Mouse (Mus musculus) embryonic facial prominence, embryonic 11.5 days (tissue): ENCODE measurements at regions not wholly inside any gene's neighbourhood (a gene's known extent, or its start where the extent isn't known, plus 50 kb on each side); places are given as distances from the start of the nearest gene placed in this dataset.

Experiments used
- ATAC-seq: fragments of 200-750 bp; cut with Nextera tagmentation; replicated peaks from 2 replicates; pipeline ENCODE4 v1.8.0; 2017; ENCODE audit warnings: low read depth; ENCODE audit not compliant: insufficient number of reproducible peaks, low FRiP score, low TSS enrichment
- DNase-seq: peaks from one replicate; pipeline ENCODE4 v3.0.0-alpha.2; 2015; ENCODE audit warnings: low spot score
- H3K27ac ChIP-seq: fragments of 300-500 bp; sonication (generic); replicated peaks from 2 replicates; pipeline ENCODE4 v1.5.1; 2014; ENCODE audit warnings: mild to moderate bottlenecking, low read depth, low read length, control low read depth
- H3K27me3 ChIP-seq: fragments of 300-500 bp; sonication (generic); 2 replicates; pipeline ENCODE4 v1.6.1; 2014; ENCODE audit warnings: mild to moderate bottlenecking, low read length, moderate library complexity, mixed read lengths; ENCODE audit not compliant: control insufficient read depth, insufficient read depth
- H3K36me3 ChIP-seq: fragments of 300-500 bp; sonication (generic); replicated peaks from 2 replicates; pipeline ENCODE4 v1.6.1; 2014; ENCODE audit warnings: low read depth, mild to moderate bottlenecking, low read length, moderate library complexity, mixed read lengths; ENCODE audit not compliant: control insufficient read depth, insufficient read depth
- H3K4me1 ChIP-seq: fragments of 300-500 bp; sonication (generic); 2 replicates; pipeline ENCODE4 v1.6.1; 2014; ENCODE audit warnings: low read length, mixed read lengths; ENCODE audit not compliant: control insufficient read depth, insufficient read depth
- H3K4me2 ChIP-seq: fragments of 300-500 bp; sonication (generic); 2 replicates; pipeline ENCODE4 v1.6.1; 2014; ENCODE audit warnings: low read depth, mild to moderate bottlenecking, control low read depth, low read length, moderate library complexity
- H3K4me3 ChIP-seq: fragments of 300-500 bp; sonication (generic); 2 replicates; pipeline ENCODE4 v1.5.1; 2014; ENCODE audit warnings: low read depth, low read length, control low read depth
- H3K9ac ChIP-seq: fragments of 300-500 bp; sonication (generic); replicated peaks from 2 replicates; pipeline ENCODE4 v1.6.1; 2014; ENCODE audit warnings: mild to moderate bottlenecking, control low read depth, low read length
- H3K9me3 ChIP-seq: fragments of 300-500 bp; sonication (generic); replicated peaks from 2 replicates; pipeline ENCODE4 v1.6.1; 2016; ENCODE audit warnings: mild to moderate bottlenecking, low read length, inconsistent platforms, mixed read lengths; ENCODE audit not compliant: control insufficient read depth
- WGBS: fragments of 180-500 bp; shearing (Covaris S2); extraction: QIAGEN DNeasy Blood & Tissue Kit; methylation state at CpG from one replicate; pipeline ENCODE4 v1.1.7; 2014; 5-methylcytosine and 5-hydroxymethylcytosine counted together

DNA sequence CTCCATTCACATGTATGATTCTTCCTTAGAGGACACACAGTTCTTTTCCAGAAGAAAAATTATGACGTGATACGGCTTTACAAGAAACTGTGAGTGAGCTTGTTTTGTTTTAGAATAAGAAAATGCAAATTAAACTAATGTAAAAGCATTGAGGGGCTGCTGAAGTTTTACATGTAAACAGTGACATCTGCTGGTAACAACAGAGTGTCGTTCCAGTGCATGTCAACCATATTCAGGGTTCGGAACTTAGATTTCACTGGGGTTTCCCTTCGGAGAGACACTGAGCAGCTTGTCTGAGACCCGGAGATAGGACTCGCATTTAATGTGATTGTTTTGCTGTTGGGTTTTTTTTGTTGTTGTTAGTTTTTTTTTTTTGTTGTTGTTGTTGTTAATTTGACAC, 148.4 kb upstream of the Ube3a start:
- H3K27ac ChIP-seq = no peak overlapping the region
- WGBS = 59% methylated on average over 7 of the region's 7 CpGs
- no peak overlapping the region for H3K4me3 ChIP-seq
- no peaks in the 10 kb centered on the region for H3K9me3 ChIP-seq
- no peak overlapping the region for H3K9ac ChIP-seq
- H3K4me1 ChIP-seq = no peaks in the 10 kb centered on the region
- DNase-seq (peak; percentile 14), ATAC-seq (no peak)
- no peaks in the 10 kb centered on the region for H3K27me3 ChIP-seq
- no peak overlapping the region for H3K4me2 ChIP-seq
- H3K36me3 ChIP-seq = no peaks in the 10 kb centered on the region
